Mouse (Mus musculus): ENCODE measurements at regions not wholly inside any gene's neighbourhood (a gene's known extent, or its start where the extent isn't known, plus 50 kb on each side); places are given as distances from the start of the nearest gene placed in this dataset.

DNA sequence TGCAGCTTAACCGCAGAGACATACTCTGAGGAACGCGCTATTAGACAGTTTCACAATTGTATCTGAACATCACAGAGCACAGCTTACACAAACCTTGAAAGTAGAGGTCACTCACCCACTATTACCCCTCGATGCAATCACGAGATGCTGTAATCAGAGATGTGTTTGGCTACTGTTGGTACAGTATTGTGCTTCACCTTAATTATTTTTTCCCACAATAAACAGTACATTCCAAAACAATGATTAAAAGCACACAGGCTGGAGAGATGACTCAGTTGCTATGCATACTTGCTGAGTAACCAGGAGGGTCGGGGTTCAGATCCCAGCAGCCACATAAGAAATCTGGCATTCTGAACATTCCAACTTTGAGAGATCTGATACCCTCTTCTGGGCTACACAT, 71.8 kb upstream of the Ralgps2 start:
- H3K79me2 ChIP-seq (ENCODE audit: control insufficient read depth, insufficient read depth): no peaks in the 10 kb centered on the region
- H3K27me3 ChIP-seq (ENCODE audit: control insufficient read depth, insufficient read depth, insufficient read length): no peaks in the 10 kb centered on the region
- H3K36me3 ChIP-seq (ENCODE audit: control insufficient read depth, insufficient read depth): no peaks in the 10 kb centered on the region
- TF ChIP-seq MYOD1 (IDR thresholded peaks at IDR 0.05; ENCODE audit: control insufficient read depth, insufficient read length, low read depth): no peak
- peak; percentile 79 for TF ChIP-seq CEBPB (IDR thresholded peaks at IDR 0.05; ENCODE audit: low read depth)
- peak; percentile 95 for TF ChIP-seq FOSL1 (IDR thresholded peaks at IDR 0.05; ENCODE audit: insufficient read depth, low read length, poor library complexity, severe bottlenecking)
- no peaks in the 10 kb centered on the region for H3K79me3 ChIP-seq (ENCODE audit: low read depth)
- no peak overlapping the region for H3K4me3 ChIP-seq (ENCODE audit: insufficient read depth, poor library complexity, severe bottlenecking)
- H3ac ChIP-seq (ENCODE audit: control insufficient read depth, insufficient read length, low read depth): no peak overlapping the region

DNA sequence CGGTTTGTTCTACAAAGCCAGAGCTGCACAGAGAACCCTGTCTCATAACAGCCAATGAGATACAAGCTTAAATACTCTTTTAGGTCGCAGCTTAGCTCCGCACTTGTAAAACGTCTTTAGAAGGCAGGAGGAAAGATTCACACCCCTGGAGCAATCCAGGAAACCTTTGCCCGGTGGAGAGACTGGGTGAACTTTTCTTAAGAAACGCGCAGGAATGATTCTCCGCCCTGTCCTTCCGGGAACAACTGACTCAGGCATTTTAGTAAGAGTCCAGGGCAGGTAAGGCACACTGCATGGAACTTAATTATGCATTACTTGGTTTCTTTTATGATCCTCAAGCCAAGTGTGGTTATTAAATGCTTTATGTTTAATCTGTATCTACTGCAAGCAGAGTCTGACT, 70.0 kb upstream of the Ralgps2 start:
- no peak for TF ChIP-seq CEBPB (IDR thresholded peaks at IDR 0.05; ENCODE audit: low read depth)
- Histone ChIP-seq H3K79me2 (ENCODE audit: control insufficient read depth, insufficient read depth) (no peaks in the 10 kb centered on the region), H3K79me3 (ENCODE audit: low read depth) (no peaks in the 10 kb centered on the region), H3K36me3 (ENCODE audit: control insufficient read depth, insufficient read depth) (no peaks in the 10 kb centered on the region), H3ac (ENCODE audit: control insufficient read depth, insufficient read length, low read depth) (no peak overlapping the region), H3K27me3 (ENCODE audit: control insufficient read depth, insufficient read depth, insufficient read length) (no peaks in the 10 kb centered on the region), H3K4me3 (ENCODE audit: insufficient read depth, poor library complexity, severe bottlenecking) (no peak overlapping the region)

DNA sequence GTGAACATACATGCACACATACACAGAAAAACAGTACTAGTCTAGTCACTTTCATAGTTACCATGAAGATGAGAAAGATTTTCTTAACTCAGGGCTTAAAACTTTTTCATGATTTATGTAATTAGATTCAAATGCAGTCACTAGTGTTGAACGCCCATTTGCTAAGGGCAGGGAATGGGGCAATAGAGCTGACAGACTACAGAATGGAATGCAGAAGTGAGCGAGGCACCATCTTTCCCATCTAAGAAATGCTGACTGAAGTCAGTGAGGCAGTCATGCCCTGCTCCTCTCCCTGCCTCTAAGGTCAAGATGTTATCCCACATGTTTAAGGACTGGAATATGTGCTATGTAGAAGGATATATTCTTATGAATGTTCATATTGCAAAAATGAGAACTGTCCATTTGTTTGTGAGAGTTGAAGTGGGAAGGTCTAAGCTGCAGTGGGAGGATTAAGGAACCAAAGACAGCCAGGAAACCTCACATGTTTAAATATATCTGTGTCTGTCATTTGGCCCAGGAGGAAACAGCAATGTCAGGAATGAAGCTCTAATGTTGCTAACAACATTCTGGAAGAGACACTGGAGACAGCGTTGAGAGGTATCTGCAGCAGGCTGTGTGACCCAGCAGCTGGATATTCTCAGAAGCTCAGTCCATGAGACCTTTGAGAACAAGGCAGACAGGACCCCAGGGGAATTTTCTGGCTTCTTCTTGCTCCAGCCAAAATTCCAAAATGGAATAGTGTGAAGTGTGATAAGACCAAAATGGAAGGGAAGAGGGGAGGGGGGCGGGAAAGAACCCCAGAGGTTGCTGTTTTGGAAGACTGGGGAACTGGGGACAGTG, 68.7 kb upstream of the Ralgps2 start:
- no peak overlapping the region for H3ac ChIP-seq (ENCODE audit: control insufficient read depth, insufficient read length, low read depth)
- no peaks in the 10 kb centered on the region for H3K27me3 ChIP-seq (ENCODE audit: control insufficient read depth, insufficient read depth, insufficient read length)
- H3K79me3 ChIP-seq (ENCODE audit: low read depth): no peaks in the 10 kb centered on the region
- H3K36me3 ChIP-seq (ENCODE audit: control insufficient read depth, insufficient read depth): no peaks in the 10 kb centered on the region
- H3K4me3 ChIP-seq (ENCODE audit: insufficient read depth, poor library complexity, severe bottlenecking): no peak overlapping the region
- no peak for TF ChIP-seq MYOD1 (IDR thresholded peaks at IDR 0.05; ENCODE audit: control insufficient read depth, insufficient read length, low read depth)
- TF ChIP-seq FOSL1 (IDR thresholded peaks at IDR 0.05; ENCODE audit: insufficient read depth, low read length, poor library complexity, severe bottlenecking): no peak
- no peak for TF ChIP-seq CTCF (IDR thresholded peaks at IDR 0.05; ENCODE audit: control insufficient read depth, insufficient read depth, insufficient read length)
- no peak for TF ChIP-seq USF1 (IDR thresholded peaks at IDR 0.05; ENCODE audit: low read depth)
- no peak for TF ChIP-seq MYOG (IDR thresholded peaks at IDR 0.05; ENCODE audit: control insufficient read depth, extremely low read depth, insufficient read length)
- no peak for TF ChIP-seq CEBPB (IDR thresholded peaks at IDR 0.05; ENCODE audit: low read depth)
- no peak for TF ChIP-seq MAX (IDR thresholded peaks at IDR 0.05)
- H3K79me2 ChIP-seq (ENCODE audit: control insufficient read depth, insufficient read depth): no peaks in the 10 kb centered on the region

DNA sequence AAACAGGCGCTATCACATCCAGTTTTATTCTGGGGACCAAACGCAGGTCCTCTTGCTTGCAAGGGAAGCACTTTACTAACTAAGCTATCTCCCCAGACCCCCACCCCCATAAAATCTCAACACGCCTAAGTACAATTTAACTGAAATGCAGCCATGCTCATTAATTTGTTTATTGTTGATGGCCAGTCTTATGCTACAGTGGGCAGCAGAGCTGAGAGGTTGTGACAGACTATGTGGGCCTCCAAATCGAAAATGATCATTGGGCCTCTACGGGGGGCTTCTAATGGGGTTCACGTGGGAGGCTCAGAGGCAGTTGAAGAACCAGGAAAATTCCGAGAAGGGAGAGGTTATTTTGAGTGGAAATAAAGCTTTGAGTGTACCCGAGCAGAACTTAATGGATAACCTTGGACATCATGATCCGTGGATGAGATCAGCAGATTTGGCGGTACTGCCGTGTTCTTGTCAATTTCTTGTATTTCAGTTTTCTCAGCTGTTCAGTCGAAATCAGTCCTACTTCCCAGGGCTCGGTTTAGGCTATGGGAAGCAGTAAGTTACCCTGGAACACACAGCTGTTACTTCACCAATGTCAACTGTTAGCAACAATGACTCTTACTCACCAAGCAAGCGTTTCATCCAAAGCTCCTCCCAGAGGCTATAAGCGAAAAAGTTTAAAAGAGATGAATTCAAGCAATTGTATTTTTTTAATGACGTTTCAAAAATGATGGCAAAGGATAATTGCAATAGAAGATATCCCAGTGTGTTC, 65.1 kb upstream of the Ralgps2 start:
- no peaks in the 10 kb centered on the region for H3K27me3 ChIP-seq (ENCODE audit: control insufficient read depth, insufficient read depth, insufficient read length)
- no peaks in the 10 kb centered on the region for H3K79me2 ChIP-seq (ENCODE audit: control insufficient read depth, insufficient read depth)

DNA sequence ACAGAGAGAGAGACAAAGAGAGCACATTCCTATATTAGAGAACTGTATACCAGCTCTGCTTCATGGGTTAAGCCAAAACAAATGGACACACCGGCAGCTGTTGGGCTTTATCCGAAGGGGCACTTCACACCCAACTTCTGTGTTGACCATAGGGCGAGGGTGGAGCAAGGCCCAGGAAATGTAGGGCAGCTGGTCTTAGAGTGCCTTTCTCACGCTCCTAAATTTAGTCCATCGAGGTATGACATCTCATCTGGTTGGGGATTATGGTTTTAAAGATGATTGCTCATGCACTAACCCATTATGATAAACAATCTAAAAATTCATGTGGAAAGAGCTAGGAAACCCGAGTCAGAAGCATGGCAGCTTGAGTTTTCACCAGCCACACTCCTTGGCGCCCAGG, 63.6 kb upstream of the Ralgps2 start:
- H3K79me3 ChIP-seq (ENCODE audit: low read depth): no peaks in the 10 kb centered on the region
- H3K36me3 ChIP-seq (ENCODE audit: control insufficient read depth, insufficient read depth): no peaks in the 10 kb centered on the region
- no peak overlapping the region for H3ac ChIP-seq (ENCODE audit: control insufficient read depth, insufficient read length, low read depth)
- H3K27me3 ChIP-seq (ENCODE audit: control insufficient read depth, insufficient read depth, insufficient read length): no peaks in the 10 kb centered on the region
- no peaks in the 10 kb centered on the region for H3K79me2 ChIP-seq (ENCODE audit: control insufficient read depth, insufficient read depth)
- peak; percentile 39 for TF ChIP-seq MYOD1 (IDR thresholded peaks at IDR 0.05; ENCODE audit: control insufficient read depth, insufficient read length, low read depth)
- no peak for TF ChIP-seq CEBPB (IDR thresholded peaks at IDR 0.05; ENCODE audit: low read depth)
- no peak overlapping the region for H3K4me3 ChIP-seq (ENCODE audit: insufficient read depth, poor library complexity, severe bottlenecking)

More for the DNA sequence above, 65.1 kb upstream of the Ralgps2 start:
- Histone ChIP-seq H3K79me3 (ENCODE audit: low read depth) (no peaks in the 10 kb centered on the region), H3K36me3 (ENCODE audit: control insufficient read depth, insufficient read depth) (no peaks in the 10 kb centered on the region), H3K4me3 (ENCODE audit: insufficient read depth, poor library complexity, severe bottlenecking) (no peak overlapping the region), H3ac (ENCODE audit: control insufficient read depth, insufficient read length, low read depth) (no peak overlapping the region)
- TF ChIP-seq MYOG (IDR thresholded peaks at IDR 0.05; ENCODE audit: control insufficient read depth, extremely low read depth, insufficient read length): no peak
- no peak for TF ChIP-seq MAX (IDR thresholded peaks at IDR 0.05)
- peak; percentile 93 for TF ChIP-seq MYOD1 (IDR thresholded peaks at IDR 0.05; ENCODE audit: control insufficient read depth, insufficient read length, low read depth)

DNA sequence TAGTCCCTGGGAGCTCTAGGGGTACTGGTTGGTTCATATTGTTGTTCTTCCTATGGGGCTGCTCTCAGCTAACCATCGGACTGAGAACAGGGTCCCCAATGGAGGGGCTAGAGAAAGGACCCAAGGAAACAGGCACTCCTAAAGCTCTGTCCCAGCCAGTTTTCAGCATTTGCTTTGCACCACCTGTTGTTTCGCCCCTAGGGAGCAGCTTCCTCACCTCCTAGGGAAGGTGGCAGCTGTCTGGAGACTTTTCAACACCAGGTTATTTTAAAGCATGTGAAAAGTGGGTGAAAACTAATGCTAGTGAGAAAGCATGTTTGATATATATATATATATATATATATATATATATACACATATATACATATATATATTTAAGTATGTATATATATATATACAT, 62.8 kb upstream of the Ralgps2 start:
- H3K4me3 ChIP-seq (ENCODE audit: insufficient read depth, poor library complexity, severe bottlenecking): no peak overlapping the region
- no peaks in the 10 kb centered on the region for H3K36me3 ChIP-seq (ENCODE audit: control insufficient read depth, insufficient read depth)
- no peaks in the 10 kb centered on the region for H3K79me3 ChIP-seq (ENCODE audit: low read depth)
- H3K79me2 ChIP-seq (ENCODE audit: control insufficient read depth, insufficient read depth): no peaks in the 10 kb centered on the region
- no peak for TF ChIP-seq FOSL1 (IDR thresholded peaks at IDR 0.05; ENCODE audit: insufficient read depth, low read length, poor library complexity, severe bottlenecking)
- no peak for TF ChIP-seq USF1 (IDR thresholded peaks at IDR 0.05; ENCODE audit: low read depth)
- TF ChIP-seq MYOG (IDR thresholded peaks at IDR 0.05; ENCODE audit: control insufficient read depth, extremely low read depth, insufficient read length): no peak
- no peak for TF ChIP-seq CTCF (IDR thresholded peaks at IDR 0.05; ENCODE audit: control insufficient read depth, insufficient read depth, insufficient read length)
- TF ChIP-seq MYOD1 (IDR thresholded peaks at IDR 0.05; ENCODE audit: control insufficient read depth, insufficient read length, low read depth): no peak
- TF ChIP-seq CEBPB (IDR thresholded peaks at IDR 0.05; ENCODE audit: low read depth): no peak
- TF ChIP-seq MAX (IDR thresholded peaks at IDR 0.05): no peak
- H3K27me3 ChIP-seq (ENCODE audit: control insufficient read depth, insufficient read depth, insufficient read length): no peaks in the 10 kb centered on the region
- H3ac ChIP-seq (ENCODE audit: control insufficient read depth, insufficient read length, low read depth): no peak overlapping the region
